28 mouse cellular contexts compared by ENCODE assay signal in the genomic region with DNA sequence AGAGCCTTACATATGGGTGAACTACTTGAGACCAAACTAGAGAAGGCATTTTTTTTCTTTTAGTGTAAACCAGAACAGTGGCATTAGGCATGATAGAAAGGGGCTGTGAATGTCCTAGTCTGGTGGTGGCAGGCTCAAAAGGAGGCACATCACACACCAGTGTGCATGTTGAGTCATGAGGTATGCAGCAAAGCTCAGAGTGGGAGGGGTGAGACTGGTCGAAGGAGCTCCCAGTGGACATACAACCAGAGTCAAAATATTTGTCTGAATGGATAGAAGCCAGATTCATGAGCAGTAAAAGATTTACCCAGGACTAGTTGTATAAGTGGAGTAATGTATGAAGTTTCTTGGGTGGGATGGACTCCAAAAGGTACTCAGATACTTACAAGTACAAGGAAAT.
"Had no signal": no experiment of that assay in that cellular context is flagged by ENCODE, and none has a peak within 500 bp of the region (broad histone marks: within the 10 kb centered on the region; RNA-seq: fewer than 3 reads in every experiment).

No protein-coding gene starts in this region.

- H3K9me3 ChIP-seq: heart, embryonic 10.5 days; heart, embryonic 12.5 days; hindbrain, embryonic 10.5 days; hindbrain, embryonic 12.5 days; intestine, embryonic 15.5 days; limb, embryonic 10.5 days; limb, embryonic 12.5 days; liver, embryonic 13.5 days; liver, embryonic 15.5 days had no signal

- H3K4me3 ChIP-seq: gastrocnemius, adult 2 months; heart, adult 2 months; heart, embryonic 10.5 days; heart, embryonic 12.5 days; hindbrain, embryonic 10.5 days; hindbrain, embryonic 12.5 days; intestine, embryonic 15.5 days; left cerebral cortex, adult 2 months; limb, embryonic 10.5 days; limb, embryonic 12.5 days; liver, embryonic 13.5 days; liver, embryonic 15.5 days had no signal

- DNase-seq: gastrocnemius, adult 2 months; gastrocnemius, postnatal 10 days; gastrocnemius, postnatal 25 days; heart, adult 2 months; heart, postnatal 10 days; heart, postnatal 4 days; kidney, adult 18-20 months; kidney, adult 8-10 months; kidney, postnatal 10 days; kidney, postnatal 25 days; layer of hippocampus, adult 9-11 months; liver; liver, embryonic 13.5 days; liver, postnatal 0 days had no signal

- H3K4me1 ChIP-seq: heart, embryonic 12.5 days; hindbrain, embryonic 10.5 days; hindbrain, embryonic 12.5 days; intestine, embryonic 15.5 days; limb, embryonic 10.5 days; limb, embryonic 12.5 days; liver, embryonic 13.5 days; liver, embryonic 15.5 days had no signal

- ATAC-seq: hindbrain, embryonic 16.5 days; inflammation-experienced regulatory T-cells, adult 6 months; intestine, embryonic 15.5 days; intestine, postnatal 0 days; liver, postnatal 0 days had no signal

- H3K4me2 ChIP-seq: heart, embryonic 12.5 days; hindbrain, embryonic 12.5 days; hindbrain, embryonic 14.5 days; intestine, embryonic 15.5 days; limb, embryonic 12.5 days; liver, embryonic 11.5 days; liver, embryonic 13.5 days; liver, embryonic 15.5 days had no signal

- H3K36me3 ChIP-seq: heart, embryonic 10.5 days; heart, embryonic 12.5 days; hindbrain, embryonic 10.5 days; hindbrain, embryonic 12.5 days; intestine, embryonic 15.5 days; limb, embryonic 10.5 days; limb, embryonic 12.5 days; liver, embryonic 13.5 days; liver, embryonic 15.5 days had no signal

- H3K27me3 ChIP-seq: heart, embryonic 12.5 days; hindbrain, embryonic 12.5 days; intestine, embryonic 15.5 days; limb, embryonic 12.5 days; liver, embryonic 13.5 days; liver, embryonic 15.5 days had no signal

- H3K9ac ChIP-seq: heart, embryonic 12.5 days; hindbrain, embryonic 12.5 days; hindbrain, embryonic 14.5 days; intestine, embryonic 15.5 days; limb, embryonic 12.5 days; liver, embryonic 13.5 days; liver, embryonic 15.5 days; liver, postnatal 0 days had no signal

- H3K27ac ChIP-seq: gastrocnemius, adult 2 months; heart, adult 2 months; heart, embryonic 10.5 days; hindbrain, embryonic 10.5 days; hindbrain, embryonic 12.5 days; hindbrain, embryonic 14.5 days; intestine, embryonic 15.5 days; left cerebral cortex, adult 2 months; limb, embryonic 10.5 days; limb, embryonic 12.5 days; liver, embryonic 13.5 days; liver, embryonic 15.5 days had no signal
